Mouse (Mus musculus): ENCODE data around the gene Pnkd. TPM values are rescaled to one million over a fixed set of nuclear protein-coding genes. Genes with fewer than 3 reads are reported as not detected.

The Pnkd gene
- total and polyA plus RNA-seq, 2 experiments from 2014 or later: 310 to 345 TPM

- no peak overlapping the region for H3K27ac ChIP-seq (ENCODE audit: low read depth)
- H3K36me3 ChIP-seq (replicated peaks; ENCODE audit: control insufficient read depth, insufficient read depth, low read length): no peaks in the 10 kb centered on the region
- no peak overlapping the region for H3K4me3 ChIP-seq (ENCODE audit: low read depth, low read length)
- TF ChIP-seq CTCF (IDR thresholded peaks at IDR 0.05; ENCODE audit: low read depth) (no peak), EP300 (IDR thresholded peaks at IDR 0.05; ENCODE audit: low read depth) (no peak)
- H3K27me3 ChIP-seq (ENCODE audit: control insufficient read depth, insufficient read depth, low read length): no peaks in the 10 kb centered on the region
- 66% methylated on average over 3 of the region's 3 CpGs for WGBS
- no peak overlapping the region for H3K9ac ChIP-seq (replicated peaks; ENCODE audit: low read depth, low read length)
- H3K4me1 ChIP-seq (ENCODE audit: control insufficient read depth, insufficient read depth): no peaks in the 10 kb centered on the region
- no peaks in the 10 kb centered on the region for H3K9me3 ChIP-seq (replicated peaks; ENCODE audit: control insufficient read depth, low read length)
- ATAC-seq (ENCODE audit: insufficient read depth, low read depth) (no peak), DNase-seq (ENCODE audit: low spot score) (no peak)
- H3K4me2 ChIP-seq (ENCODE audit: low read depth, low read length): no peak overlapping the region
Measured at GRCm38 (mm10) chr1:74400531-74400930, 115.8 kb downstream of the Pnkd start.

GRCm38 (mm10) chr1:74401015-74401702 is 116.4 kb downstream of the Pnkd start:
- Histone ChIP-seq H3K4me2 (ENCODE audit: low read depth, low read length) (peak overlapping the region; percentile 27), H3K9ac (replicated peaks; ENCODE audit: low read depth, low read length) (no peak overlapping the region)

More at GRCm38 (mm10) chr1:74401015-74401702, 116.4 kb downstream of the Pnkd start:
- no peak for DNase-seq (ENCODE audit: low spot score)
- no peak overlapping the region for H3K27ac ChIP-seq (ENCODE audit: low read depth)
- H3K4me1 ChIP-seq (ENCODE audit: control insufficient read depth, insufficient read depth): no peaks in the 10 kb centered on the region
- no peaks in the 10 kb centered on the region for H3K36me3 ChIP-seq (replicated peaks; ENCODE audit: control insufficient read depth, insufficient read depth, low read length)
- no peak overlapping the region for H3K4me3 ChIP-seq (ENCODE audit: low read depth, low read length)
- ATAC-seq (ENCODE audit: insufficient read depth, low read depth): no peak
- H3K27me3 ChIP-seq (ENCODE audit: control insufficient read depth, insufficient read depth, low read length): no peaks in the 10 kb centered on the region
- H3K9me3 ChIP-seq (replicated peaks; ENCODE audit: control insufficient read depth, low read length): no peaks in the 10 kb centered on the region
- no peak for TF ChIP-seq EP300 (IDR thresholded peaks at IDR 0.05; ENCODE audit: low read depth)
- TF ChIP-seq CTCF (IDR thresholded peaks at IDR 0.05; ENCODE audit: low read depth): no peak
- WGBS: 43% methylated on average over 16 of the region's 16 CpGs

MicroRNAs within 50 kb of the gene (microRNA counts, 519-probe panel; counts per million panel counts)
- microRNA mmu-miR-26b: 5,998 counts per million, percentile 77 among the panel's probes with 10 or more counts

Small RNA genes within 50 kb of the gene (microRNA-seq; reads per million reads assigned to microRNA genes)
- gene Mir26b: 41,443 reads per million, percentile 98 among the genes with 10 or more reads in this experiment

Other genes with a start within 250 kb of the Pnkd start
- 458 and 512 TPM in 2 replicates for gene Tns1, start 160.5 kb upstream of the Pnkd start, total RNA-seq (2014; rRNA removed; ENCODE audit: low replicate concordance)
- gene Tns1, start 160.5 kb upstream of the Pnkd start, polyA plus RNA-seq (2015; fragmentation: Nextera tagmentation; extraction: Ambion mirVana): 108 and 125 TPM in 2 replicates
- gene Rufy4, start 159.4 kb upstream of the Pnkd start, total RNA-seq (2014; rRNA removed; ENCODE audit: low replicate concordance): 0.58 TPM in 1 of 2 replicates, not detected in the other
- 0.37 and 0.52 TPM in 2 replicates for gene Rufy4, start 159.4 kb upstream of the Pnkd start, polyA plus RNA-seq (2015; fragmentation: Nextera tagmentation; extraction: Ambion mirVana)
- not detected in 2 replicates for gene Cxcr2, start 130.9 kb upstream of the Pnkd start, total RNA-seq (2014; rRNA removed; ENCODE audit: low replicate concordance)
- 0.08 and 0.15 TPM in 2 replicates for gene Cxcr2, start 130.9 kb upstream of the Pnkd start, polyA plus RNA-seq (2015; fragmentation: Nextera tagmentation; extraction: Ambion mirVana)
- gene Cxcr1, start 90.3 kb upstream of the Pnkd start, total RNA-seq (2014; rRNA removed; ENCODE audit: low replicate concordance): not detected in 2 replicates
- not detected in 2 replicates for gene Cxcr1, start 90.3 kb upstream of the Pnkd start, polyA plus RNA-seq (2015; fragmentation: Nextera tagmentation; extraction: Ambion mirVana)
- gene Arpc2, start 48.8 kb upstream of the Pnkd start, total RNA-seq (2014; rRNA removed; ENCODE audit: low replicate concordance): 149 and 180 TPM in 2 replicates
- gene Arpc2, start 48.8 kb upstream of the Pnkd start, polyA plus RNA-seq (2015; fragmentation: Nextera tagmentation; extraction: Ambion mirVana): 374 and 375 TPM in 2 replicates
- gene Gpbar1, start 6.4 kb upstream of the Pnkd start, total RNA-seq (2014; rRNA removed; ENCODE audit: low replicate concordance): 0.27 TPM in 1 of 2 replicates, not detected in the other
- 0.22 and 0.33 TPM in 2 replicates for gene Gpbar1, start 6.4 kb upstream of the Pnkd start, polyA plus RNA-seq (2015; fragmentation: Nextera tagmentation; extraction: Ambion mirVana)
- gene Aamp, start 192 bp upstream of the Pnkd start, total RNA-seq (2014; rRNA removed; ENCODE audit: low replicate concordance): 125 and 146 TPM in 2 replicates
- 162 and 165 TPM in 2 replicates for gene Aamp, start 192 bp upstream of the Pnkd start, polyA plus RNA-seq (2015; fragmentation: Nextera tagmentation; extraction: Ambion mirVana)
- 55.7 and 100 TPM in 2 replicates for gene Tmbim1, start 20.7 kb downstream of the Pnkd start, total RNA-seq (2014; rRNA removed; ENCODE audit: low replicate concordance)
- 41.6 and 44.9 TPM in 2 replicates for gene Tmbim1, start 20.7 kb downstream of the Pnkd start, polyA plus RNA-seq (2015; fragmentation: Nextera tagmentation; extraction: Ambion mirVana)
- gene Catip, start 77.2 kb downstream of the Pnkd start, total RNA-seq (2014; rRNA removed; ENCODE audit: low replicate concordance): 0.12 TPM in 1 of 2 replicates, not detected in the other
- gene Catip, start 77.2 kb downstream of the Pnkd start, polyA plus RNA-seq (2015; fragmentation: Nextera tagmentation; extraction: Ambion mirVana): 0.51 and 0.61 TPM in 2 replicates
- 2.0 and 2.5 TPM in 2 replicates for gene Slc11a1, start 90.3 kb downstream of the Pnkd start, total RNA-seq (2014; rRNA removed; ENCODE audit: low replicate concordance)
- gene Slc11a1, start 90.3 kb downstream of the Pnkd start, polyA plus RNA-seq (2015; fragmentation: Nextera tagmentation; extraction: Ambion mirVana): 1.6 and 1.8 TPM in 2 replicates
- 82.6 and 106 TPM in 2 replicates for gene Ctdsp1, start 106.6 kb downstream of the Pnkd start, total RNA-seq (2014; rRNA removed; ENCODE audit: low replicate concordance)
- 38.0 and 38.4 TPM in 2 replicates for gene Ctdsp1, start 106.6 kb downstream of the Pnkd start, polyA plus RNA-seq (2015; fragmentation: Nextera tagmentation; extraction: Ambion mirVana)
- not detected in 2 replicates for gene Vil1, start 124.4 kb downstream of the Pnkd start, total RNA-seq (2014; rRNA removed; ENCODE audit: low replicate concordance)
- gene Vil1, start 124.4 kb downstream of the Pnkd start, polyA plus RNA-seq (2015; fragmentation: Nextera tagmentation; extraction: Ambion mirVana): 0.16 and 0.36 TPM in 2 replicates
- 7.4 and 10.7 TPM in 2 replicates for gene Cnot9, start 221.1 kb downstream of the Pnkd start, total RNA-seq (2014; rRNA removed; ENCODE audit: low replicate concordance)
- gene Cnot9, start 221.1 kb downstream of the Pnkd start, polyA plus RNA-seq (2015; fragmentation: Nextera tagmentation; extraction: Ambion mirVana): 18.2 and 19.4 TPM in 2 replicates

Measured in heart, postnatal 0 days (tissue).